Mouse (Mus musculus): ENCODE data around the gene E330021D16Rik.

GRCm38 (mm10) chr6:136413856-136414362 lies 1.5 kb downstream of the E330021D16Rik start:
- TF ChIP-seq POLR2A (IDR thresholded peaks at IDR 0.05; ENCODE audit: low read depth, low read length) (no peak), CTCF (IDR thresholded peaks at IDR 0.05; ENCODE audit: extremely low read depth, insufficient read length, insufficient replicate concordance, low read depth, low read length) (no peak)
